Mouse (Mus musculus) ES-Bruce4 (cell line): ENCODE data around the gene Pigk. TPM values are rescaled to one million over a fixed set of nuclear protein-coding genes. Genes with fewer than 3 reads are reported as not detected.
"Not testable (repeated sequence)": the region's sequence is repeated elsewhere in the genome, so short reads cannot be mapped to it uniquely, and the experiment has no call there.

Source experiments
- H3K27ac ChIP-seq: 2 replicates; pipeline ENCODE4 v1.5.1; 2012; ENCODE audit warnings: low read length, inconsistent platforms; ENCODE audit not compliant: insufficient read depth
- H3K27me3 ChIP-seq: 2 replicates; pipeline ENCODE4 v1.6.1; 2012; ENCODE audit warnings: mild to moderate bottlenecking, low read length, inconsistent platforms; ENCODE audit not compliant: control insufficient read depth, poor library complexity, insufficient read depth, severe bottlenecking
- H3K36me3 ChIP-seq: 2 replicates; pipeline ENCODE4 v1.6.1; 2012; ENCODE audit warnings: inconsistent platforms, mild to moderate bottlenecking, low read length, moderate library complexity; ENCODE audit not compliant: control insufficient read depth, poor library complexity, insufficient read depth, severe bottlenecking
- H3K4me1 ChIP-seq: one replicate; pipeline ENCODE4 v1.8.1; 2011; ENCODE audit warnings: low read length; ENCODE audit not compliant: control insufficient read depth, insufficient read depth
- H3K4me3 ChIP-seq: 2 replicates; pipeline ENCODE4 v1.5.1; 2011; ENCODE audit warnings: low read depth, mild to moderate bottlenecking, low read length
- H3K9ac ChIP-seq: 2 replicates; pipeline ENCODE4 v1.6.1; 2012; ENCODE audit warnings: low read depth, mild to moderate bottlenecking, inconsistent platforms; ENCODE audit not compliant: poor library complexity, severe bottlenecking
- H3K9me3 ChIP-seq: replicated peaks from 2 replicates; pipeline ENCODE4 v1.6.1; 2012; ENCODE audit warnings: mild to moderate bottlenecking, low read length, inconsistent platforms; ENCODE audit not compliant: control insufficient read depth, poor library complexity, insufficient read depth, severe bottlenecking
- CTCF ChIP-seq: IDR thresholded peaks from one replicate; pipeline ENCODE4 v1.8.1; 2011; ENCODE audit warnings: low read depth, low read length
- EP300 ChIP-seq: IDR thresholded peaks from 2 replicates; pipeline ENCODE4 v1.6.1; 2011; ENCODE audit warnings: low read depth, low read length; ENCODE audit not compliant: insufficient read depth
- POLR2A ChIP-seq: IDR thresholded peaks from one replicate; pipeline ENCODE4 v1.8.1; 2011; ENCODE audit warnings: low read length; ENCODE audit not compliant: insufficient read depth
- polyA plus RNA-seq: library from polyadenylated mRNA; stranded (reverse); fragments of >200 nt; gene quantifications from 2 replicates; pipeline ENCODE4 v1.2.4, GENCODE M21; 2011; ENCODE audit warnings: low read depth; ENCODE audit not compliant: missing spikeins, insufficient read depth, insufficient read length

Gene Pigk
- polyA plus RNA-seq, 1 experiment = 23.8 TPM

- H3K27me3 ChIP-seq = no peaks in the 10 kb centered on the region
- no peak overlapping the region for H3K4me3 ChIP-seq
- no peak for TF ChIP-seq CTCF
- TF ChIP-seq EP300 = no peak
- TF ChIP-seq POLR2A = no peak
- no peaks in the 10 kb centered on the region for H3K36me3 ChIP-seq
- no peaks in the 10 kb centered on the region for H3K4me1 ChIP-seq
- H3K9me3 ChIP-seq = no peaks in the 10 kb centered on the region
- H3K9ac ChIP-seq = no peak overlapping the region
- H3K27ac ChIP-seq = no peak overlapping the region
These were observed 14.6 kb upstream of the Pigk start for GRCm38 (mm10) chr3:152699261-152699660.

GRCm38 (mm10) chr3:152701536-152701935 lies 12.4 kb upstream of the Pigk start:
- not testable (repeated sequence) for H3K4me3 ChIP-seq, H3K36me3 ChIP-seq, H3K9me3 ChIP-seq, H3K4me1 ChIP-seq, H3K9ac ChIP-seq, H3K27me3 ChIP-seq, H3K27ac ChIP-seq

GRCm38 (mm10) chr3:152702274-152702843 lies 11.5 kb upstream of the Pigk start:
- Histone ChIP-seq H3K36me3 (no peaks in the 10 kb centered on the region), H3K4me1 (no peaks in the 10 kb centered on the region), H3K9ac (peak overlapping the region; percentile 30; the same call in 1 of the 2 replicates), H3K27ac (peak overlapping the region; percentile 20; the same call in 1 of the 2 replicates), H3K4me3 (peak overlapping the region; percentile 74), H3K27me3 (no peaks in the 10 kb centered on the region), H3K9me3 (no peaks in the 10 kb centered on the region)
- TF ChIP-seq EP300 (no peak), POLR2A (no peak), CTCF (no peak)

GRCm38 (mm10) chr3:152705826-152706225 lies 8.1 kb upstream of the Pigk start:
- Histone ChIP-seq H3K4me1 (no peaks in the 10 kb centered on the region), H3K27ac (no peak overlapping the region)

GRCm38 (mm10) chr3:152706901-152707300 lies 7.0 kb upstream of the Pigk start:
- Histone ChIP-seq H3K27me3 (no peaks in the 10 kb centered on the region), H3K4me1 (no peaks in the 10 kb centered on the region), H3K27ac (no peak overlapping the region), H3K9me3 (no peaks in the 10 kb centered on the region), H3K9ac (no peak overlapping the region), H3K36me3 (no peaks in the 10 kb centered on the region), H3K4me3 (no peak overlapping the region)
- TF ChIP-seq POLR2A (no peak), EP300 (no peak), CTCF (no peak)

More at GRCm38 (mm10) chr3:152705826-152706225, 8.1 kb upstream of the Pigk start:
- Histone ChIP-seq H3K9ac (no peak overlapping the region), H3K36me3 (no peaks in the 10 kb centered on the region), H3K9me3 (no peaks in the 10 kb centered on the region), H3K4me3 (no peak overlapping the region), H3K27me3 (no peaks in the 10 kb centered on the region)
- TF ChIP-seq EP300 (no peak), POLR2A (no peak), CTCF (no peak)

GRCm38 (mm10) chr3:152707321-152707823 lies 6.5 kb upstream of the Pigk start:
- Histone ChIP-seq H3K4me3 (no peak overlapping the region), H3K36me3 (no peaks in the 10 kb centered on the region), H3K4me1 (no peaks in the 10 kb centered on the region), H3K9me3 (no peaks in the 10 kb centered on the region), H3K9ac (no peak overlapping the region), H3K27ac (no peak overlapping the region), H3K27me3 (no peaks in the 10 kb centered on the region)
- TF ChIP-seq POLR2A (no peak), CTCF (no peak), EP300 (no peak)
